Mouse (Mus musculus): ENCODE results near the gene Gpcpd1. TPM values are rescaled to one million over a fixed set of nuclear protein-coding genes. Genes with fewer than 3 reads are reported as not detected.
"Not testable (repeated sequence)": the region's sequence is repeated elsewhere in the genome, so short reads cannot be mapped to it uniquely, and the experiment has no call there.

Gene Gpcpd1
- polyA plus RNA-seq, 1 experiment from 2014 or later, result 108 TPM

GRCm38 (mm10) chr2:132592126-132592525, 4.6 kb upstream of the Gpcpd1 start:
- Histone ChIP-seq H3K4me2 (ENCODE audit: low read depth, low read length) (no peak overlapping the region), H3K27me3 (ENCODE audit: control insufficient read depth, insufficient read depth, low read length) (no peaks in the 10 kb centered on the region), H3K9ac (replicated peaks; ENCODE audit: low read depth, low read length) (no peak overlapping the region), H3K4me1 (ENCODE audit: control insufficient read depth, insufficient read depth, low read length) (no peaks in the 10 kb centered on the region), H3K36me3 (ENCODE audit: control insufficient read depth, insufficient read depth, low read length) (no peaks in the 10 kb centered on the region), H3K27ac (ENCODE audit: low read depth, low read length) (no peak overlapping the region), H3K9me3 (ENCODE audit: control insufficient read depth, low read length) (no peaks in the 10 kb centered on the region), H3K4me3 (ENCODE audit: low read depth, low read length) (no peak overlapping the region)
- no peak for ATAC-seq (ENCODE audit: low read depth)
- WGBS, result 92% methylated on average over 3 of the region's 3 CpGs

- not testable (repeated sequence) for H3K4me1 ChIP-seq (ENCODE audit: control insufficient read depth, insufficient read depth, low read length); H3K4me2 ChIP-seq (ENCODE audit: low read depth, low read length); H3K9me3 ChIP-seq (ENCODE audit: control insufficient read depth, low read length); H3K4me3 ChIP-seq (ENCODE audit: low read depth, low read length); ATAC-seq (ENCODE audit: low read depth); H3K9ac ChIP-seq (replicated peaks; ENCODE audit: low read depth, low read length); H3K36me3 ChIP-seq (ENCODE audit: control insufficient read depth, insufficient read depth, low read length); H3K27ac ChIP-seq (ENCODE audit: low read depth, low read length); H3K27me3 ChIP-seq (ENCODE audit: control insufficient read depth, insufficient read depth, low read length)
- 87% methylated on average over 3 of the region's 3 CpGs for WGBS
Measured at GRCm38 (mm10) chr2:132591579-132591978, 4.0 kb upstream of the Gpcpd1 start.

GRCm38 (mm10) chr2:132589906-132590538, 2.5 kb upstream of the Gpcpd1 start:
- WGBS, result 62% methylated on average over 6 of the region's 6 CpGs
- no peak overlapping the region for H3K4me2 ChIP-seq (ENCODE audit: low read depth, low read length)
- no peak for ATAC-seq (ENCODE audit: low read depth)
- no peak overlapping the region for H3K27ac ChIP-seq (ENCODE audit: low read depth, low read length)
- H3K4me3 ChIP-seq (ENCODE audit: low read depth, low read length), result no peak overlapping the region
- no peak overlapping the region for H3K9ac ChIP-seq (replicated peaks; ENCODE audit: low read depth, low read length)
- no peaks in the 10 kb centered on the region for H3K4me1 ChIP-seq (ENCODE audit: control insufficient read depth, insufficient read depth, low read length)
- H3K36me3 ChIP-seq (ENCODE audit: control insufficient read depth, insufficient read depth, low read length), result no peaks in the 10 kb centered on the region
- H3K9me3 ChIP-seq (ENCODE audit: control insufficient read depth, low read length), result no peaks in the 10 kb centered on the region
- no peaks in the 10 kb centered on the region for H3K27me3 ChIP-seq (ENCODE audit: control insufficient read depth, insufficient read depth, low read length)

- no peak for ATAC-seq (ENCODE audit: low read depth)
- Histone ChIP-seq H3K27me3 (ENCODE audit: control insufficient read depth, insufficient read depth, low read length) (no peaks in the 10 kb centered on the region), H3K27ac (ENCODE audit: low read depth, low read length) (no peak overlapping the region), H3K4me1 (ENCODE audit: control insufficient read depth, insufficient read depth, low read length) (peaks cover 4% of the 10 kb centered on the region; the same call in 1 of the 2 replicates), H3K36me3 (ENCODE audit: control insufficient read depth, insufficient read depth, low read length) (no peaks in the 10 kb centered on the region), H3K4me3 (ENCODE audit: low read depth, low read length) (no peak overlapping the region), H3K4me2 (ENCODE audit: low read depth, low read length) (no peak overlapping the region), H3K9ac (replicated peaks; ENCODE audit: low read depth, low read length) (no peak overlapping the region), H3K9me3 (ENCODE audit: control insufficient read depth, low read length) (no peaks in the 10 kb centered on the region)
- whole genome bisulfite sequencing, result 78% methylated on average over 3 of the region's 3 CpGs
Measured at GRCm38 (mm10) chr2:132586006-132586405, 1.5 kb downstream of the Gpcpd1 start.

GRCm38 (mm10) chr2:132584191-132584590, 3.3 kb downstream of the Gpcpd1 start:
- Histone ChIP-seq H3K4me3 (ENCODE audit: low read depth, low read length) (no peak overlapping the region), H3K4me1 (ENCODE audit: control insufficient read depth, insufficient read depth, low read length) (peaks cover 4% of the 10 kb centered on the region; the same call in 1 of the 2 replicates), H3K27ac (ENCODE audit: low read depth, low read length) (no peak overlapping the region), H3K27me3 (ENCODE audit: control insufficient read depth, insufficient read depth, low read length) (no peaks in the 10 kb centered on the region), H3K9ac (replicated peaks; ENCODE audit: low read depth, low read length) (no peak overlapping the region), H3K9me3 (ENCODE audit: control insufficient read depth, low read length) (no peaks in the 10 kb centered on the region), H3K36me3 (ENCODE audit: control insufficient read depth, insufficient read depth, low read length) (no peaks in the 10 kb centered on the region), H3K4me2 (ENCODE audit: low read depth, low read length) (no peak overlapping the region)
- ATAC-seq (ENCODE audit: low read depth), result no peak
- 75% methylated on average over 1 of the region's 1 CpGs for WGBS

- Histone ChIP-seq H3K4me2 (ENCODE audit: low read depth, low read length) (no peak overlapping the region), H3K4me1 (ENCODE audit: control insufficient read depth, insufficient read depth, low read length) (peaks cover 4% of the 10 kb centered on the region; the same call in 1 of the 2 replicates), H3K36me3 (ENCODE audit: control insufficient read depth, insufficient read depth, low read length) (no peaks in the 10 kb centered on the region), H3K9me3 (ENCODE audit: control insufficient read depth, low read length) (no peaks in the 10 kb centered on the region), H3K27me3 (ENCODE audit: control insufficient read depth, insufficient read depth, low read length) (no peaks in the 10 kb centered on the region), H3K9ac (replicated peaks; ENCODE audit: low read depth, low read length) (no peak overlapping the region), H3K27ac (ENCODE audit: low read depth, low read length) (0 out of 2 replicates have a peak overlapping the region, but pooled peaks have one; percentile 6), H3K4me3 (ENCODE audit: low read depth, low read length) (no peak overlapping the region)
- no peak for ATAC-seq (ENCODE audit: low read depth)
- 78% methylated on average over 3 of the region's 3 CpGs for WGBS
Measured at GRCm38 (mm10) chr2:132583126-132583525, 4.4 kb downstream of the Gpcpd1 start.

GRCm38 (mm10) chr2:132582227-132582626, 5.3 kb downstream of the Gpcpd1 start:
- Histone ChIP-seq H3K9me3 (ENCODE audit: control insufficient read depth, low read length) (no peaks in the 10 kb centered on the region), H3K4me1 (ENCODE audit: control insufficient read depth, insufficient read depth, low read length) (peaks cover 4% of the 10 kb centered on the region; the same call in 1 of the 2 replicates), H3K9ac (replicated peaks; ENCODE audit: low read depth, low read length) (no peak overlapping the region), H3K36me3 (ENCODE audit: control insufficient read depth, insufficient read depth, low read length) (no peaks in the 10 kb centered on the region), H3K4me3 (ENCODE audit: low read depth, low read length) (no peak overlapping the region), H3K27ac (ENCODE audit: low read depth, low read length) (peak overlapping the region; percentile 64), H3K27me3 (ENCODE audit: control insufficient read depth, insufficient read depth, low read length) (no peaks in the 10 kb centered on the region), H3K4me2 (ENCODE audit: low read depth, low read length) (no peak overlapping the region)
- 41% methylated on average over 4 of the region's 4 CpGs for WGBS
- ATAC-seq (ENCODE audit: low read depth), result 0 out of 2 replicates have a peak, but pooled peaks have one; percentile 6

- H3K4me2 ChIP-seq (ENCODE audit: low read depth, low read length), result no peak overlapping the region
- no peak overlapping the region for H3K9ac ChIP-seq (replicated peaks; ENCODE audit: low read depth, low read length)
- ATAC-seq (ENCODE audit: low read depth), result no peak
- no peak overlapping the region for H3K4me3 ChIP-seq (ENCODE audit: low read depth, low read length)
- H3K27me3 ChIP-seq (ENCODE audit: control insufficient read depth, insufficient read depth, low read length), result no peaks in the 10 kb centered on the region
- 90% methylated on average over 3 of the region's 3 CpGs for WGBS
- no peaks in the 10 kb centered on the region for H3K36me3 ChIP-seq (ENCODE audit: control insufficient read depth, insufficient read depth, low read length)
- H3K9me3 ChIP-seq (ENCODE audit: control insufficient read depth, low read length), result no peaks in the 10 kb centered on the region
- H3K27ac ChIP-seq (ENCODE audit: low read depth, low read length), result no peak overlapping the region
- peaks cover 19% of the 10 kb centered on the region for H3K4me1 ChIP-seq (ENCODE audit: control insufficient read depth, insufficient read depth, low read length)
Measured at GRCm38 (mm10) chr2:132579689-132580088, 7.8 kb downstream of the Gpcpd1 start.

GRCm38 (mm10) chr2:132578711-132579110, 8.8 kb downstream of the Gpcpd1 start:
- no peak overlapping the region; the same call in 1 of the 2 replicates for H3K4me3 ChIP-seq (ENCODE audit: low read depth, low read length)

More at GRCm38 (mm10) chr2:132578711-132579110, 8.8 kb downstream of the Gpcpd1 start:
- Histone ChIP-seq H3K9me3 (ENCODE audit: control insufficient read depth, low read length) (no peaks in the 10 kb centered on the region), H3K4me1 (ENCODE audit: control insufficient read depth, insufficient read depth, low read length) (peaks cover 19% of the 10 kb centered on the region), H3K27ac (ENCODE audit: low read depth, low read length) (peak overlapping the region; percentile 99; the same call in 1 of the 2 replicates), H3K27me3 (ENCODE audit: control insufficient read depth, insufficient read depth, low read length) (no peaks in the 10 kb centered on the region), H3K9ac (replicated peaks; ENCODE audit: low read depth, low read length) (no peak overlapping the region), H3K4me2 (ENCODE audit: low read depth, low read length) (no peak overlapping the region), H3K36me3 (ENCODE audit: control insufficient read depth, insufficient read depth, low read length) (no peaks in the 10 kb centered on the region)
- 96% methylated on average over 3 of the region's 3 CpGs for WGBS
- no peak for ATAC-seq (ENCODE audit: low read depth)
